Mouse (Mus musculus) urinary bladder, postnatal 36 days (tissue): ENCODE data around the gene Camkv.

Source experiments
- DNase-seq, 2 experiments: peaks; one replicate each; pipeline ENCODE4 v3.0.0; 2022; ENCODE audit warnings: low spot score in 2 of 2, mixed read lengths in 1 of 2

Camkv gene

GRCm38 (mm10) chr9:107935374-107935773, at the start of gene Camkv:
Gene Camkv, plus strand, starts transcription at chr9:107935674.
- no peak for DNase-seq

DNA sequence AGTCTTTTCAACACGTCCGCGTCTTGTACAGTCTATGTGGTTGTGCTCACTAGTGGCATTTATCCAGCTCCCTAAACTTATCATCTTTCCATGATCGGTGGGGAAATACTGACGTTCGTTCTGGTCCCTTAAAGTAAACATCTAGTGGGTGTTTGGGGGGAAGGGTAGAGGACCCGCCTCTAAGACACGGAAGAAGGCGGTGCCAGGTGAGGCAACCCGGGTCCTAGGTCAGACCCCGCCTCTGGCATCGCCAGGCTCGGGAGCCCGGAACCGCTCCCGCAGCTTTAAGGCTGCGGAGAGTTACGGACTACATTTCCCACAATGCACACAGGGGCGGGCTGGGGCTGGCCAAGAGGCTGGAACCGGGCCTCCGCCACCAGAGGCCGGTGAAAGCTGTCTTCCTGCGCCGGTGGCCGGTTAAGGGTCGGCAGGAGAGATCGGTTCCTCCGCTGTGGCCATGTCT, 47.6 kb upstream of the Camkv start, which contains the start of gene Mon1a:
Gene Mon1a, plus strand, starts transcription at position 348 of the 463 bp plus-strand sequence.
- DNase-seq, result peak; percentile 84 to 92

DNA sequence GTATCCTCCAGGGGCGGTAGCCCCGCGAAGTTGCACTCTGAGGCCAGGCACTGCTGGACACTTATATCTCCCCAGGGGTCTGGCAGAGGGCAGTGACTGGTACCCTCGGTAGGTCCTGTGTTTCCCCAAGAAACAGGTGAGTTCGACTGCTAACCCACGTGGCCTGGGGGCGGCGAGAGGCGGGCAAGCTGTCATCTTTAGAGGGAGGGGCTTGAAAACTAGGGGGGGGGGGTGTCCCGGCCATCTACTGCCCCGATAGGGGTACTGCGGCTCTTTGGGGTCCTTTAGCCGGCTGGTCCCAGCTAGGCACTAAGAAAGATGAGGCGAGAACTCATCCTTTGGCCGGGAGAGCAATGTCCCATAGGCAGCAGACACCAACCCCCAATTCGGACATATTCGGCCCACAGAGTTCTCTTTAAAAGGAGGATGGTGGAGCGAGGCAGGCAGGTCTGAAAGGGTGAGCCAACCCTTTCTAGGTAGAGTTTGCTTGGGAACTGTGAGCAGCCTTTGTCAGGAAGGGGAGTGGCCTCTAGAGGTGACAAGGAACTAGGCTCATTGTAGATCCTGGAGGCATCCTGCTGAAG, 47.1 kb upstream of the Camkv start:
- no peak for DNase-seq

- DNase-seq, result no peak
These were observed 45.2 kb upstream of the Camkv start for GRCm38 (mm10) chr9:107890260-107890659.

DNA sequence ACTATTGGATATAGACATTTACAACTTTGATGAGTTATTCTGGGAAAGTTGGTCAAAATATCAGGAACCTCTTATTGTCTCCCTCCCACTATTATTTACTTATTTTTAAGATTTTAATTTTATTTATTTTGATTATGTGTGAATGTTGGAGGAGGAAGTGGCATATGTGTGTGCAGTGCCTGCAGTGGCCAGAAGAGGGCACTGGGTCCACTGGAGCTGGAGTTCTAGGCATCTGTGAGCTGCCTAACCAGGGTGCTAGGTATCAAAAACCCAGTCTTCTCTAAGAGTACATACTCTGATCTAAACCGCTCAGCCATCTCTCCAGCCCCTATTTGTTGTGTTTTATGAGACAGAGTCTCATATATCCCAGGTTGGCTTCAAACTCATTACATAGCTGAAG, 44.5 kb upstream of the Camkv start:
- DNase-seq, result no peak

GRCm38 (mm10) chr9:107898563-107898962, 36.9 kb upstream of the Camkv start:
- no peak for DNase-seq

DNA sequence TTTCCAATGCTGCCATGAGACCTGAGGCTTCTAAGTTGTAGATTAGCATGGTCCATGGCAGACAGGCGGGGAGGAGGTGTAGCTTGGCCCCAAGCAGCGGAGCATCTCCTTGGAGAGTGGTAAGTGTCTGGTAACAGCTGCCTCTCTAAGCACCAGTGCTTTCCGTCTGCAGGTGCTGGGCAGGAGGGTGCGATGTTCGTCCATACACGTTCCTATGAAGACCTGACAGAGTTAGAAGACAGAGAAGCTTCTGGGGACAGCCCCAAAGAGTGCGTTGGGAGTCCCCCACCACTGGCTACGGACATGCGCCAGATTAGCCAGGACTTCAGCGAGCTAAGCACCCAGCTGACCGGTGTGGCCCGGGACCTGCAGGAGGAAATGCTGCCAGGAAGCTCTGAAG, 35.6 kb upstream of the Camkv start:
- DNase-seq, result no peak

GRCm38 (mm10) chr9:107900840-107901626, 34.4 kb upstream of the Camkv start:
- no peak for DNase-seq

GRCm38 (mm10) chr9:107901627-107901914, 33.9 kb upstream of the Camkv start:
- no peak for DNase-seq

GRCm38 (mm10) chr9:107904726-107905125, 30.7 kb upstream of the Camkv start:
- peak; percentile 84 to 88 for DNase-seq

GRCm38 (mm10) chr9:107906252-107906966, 29.1 kb upstream of the Camkv start, which contains the start of gene Mst1r:
Gene Mst1r, plus strand, starts transcription at chr9:107906873.
- DNase-seq, result peak; percentile 85 to 89

DNA sequence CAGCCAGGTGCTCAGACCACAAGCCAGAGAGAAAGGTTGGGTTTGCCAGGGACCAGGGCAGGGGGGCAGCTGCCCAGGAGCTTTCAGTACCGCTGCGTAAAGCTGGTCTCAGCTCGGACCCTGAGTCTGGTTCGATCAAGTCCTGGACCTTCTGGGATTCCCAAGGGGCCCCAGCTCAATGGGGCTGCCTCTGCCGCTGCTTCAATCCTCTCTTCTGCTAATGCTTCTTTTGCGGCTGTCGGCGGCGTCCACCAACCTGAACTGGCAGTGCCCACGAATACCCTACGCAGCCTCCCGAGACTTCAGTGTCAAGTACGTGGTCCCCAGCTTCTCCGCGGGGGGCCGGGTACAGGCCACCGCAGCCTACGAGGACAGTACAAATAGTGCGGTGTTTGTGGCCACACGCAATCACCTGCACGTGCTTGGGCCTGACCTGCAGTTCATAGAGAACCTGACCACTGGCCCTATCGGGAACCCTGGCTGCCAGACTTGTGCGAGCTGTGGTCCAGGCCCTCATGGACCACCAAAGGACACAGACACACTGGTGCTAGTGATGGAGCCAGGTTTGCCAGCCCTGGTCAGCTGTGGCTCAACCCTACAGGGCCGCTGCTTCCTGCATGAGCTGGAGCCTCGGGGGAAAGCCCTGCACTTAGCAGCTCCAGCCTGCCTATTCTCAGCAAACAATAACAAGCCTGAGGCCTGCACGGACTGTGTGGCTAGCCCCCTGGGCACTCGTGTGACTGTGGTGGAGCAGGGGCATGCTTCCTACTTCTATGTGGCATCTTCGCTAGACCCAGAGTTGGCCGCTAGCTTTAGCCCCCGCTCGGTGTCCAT, 28.3 kb upstream of the Camkv start:
- DNase-seq, result peak in 1 of 2 experiments; percentile 34

- DNase-seq, result no peak
These were observed 27.7 kb upstream of the Camkv start for GRCm38 (mm10) chr9:107907801-107908120.

DNA sequence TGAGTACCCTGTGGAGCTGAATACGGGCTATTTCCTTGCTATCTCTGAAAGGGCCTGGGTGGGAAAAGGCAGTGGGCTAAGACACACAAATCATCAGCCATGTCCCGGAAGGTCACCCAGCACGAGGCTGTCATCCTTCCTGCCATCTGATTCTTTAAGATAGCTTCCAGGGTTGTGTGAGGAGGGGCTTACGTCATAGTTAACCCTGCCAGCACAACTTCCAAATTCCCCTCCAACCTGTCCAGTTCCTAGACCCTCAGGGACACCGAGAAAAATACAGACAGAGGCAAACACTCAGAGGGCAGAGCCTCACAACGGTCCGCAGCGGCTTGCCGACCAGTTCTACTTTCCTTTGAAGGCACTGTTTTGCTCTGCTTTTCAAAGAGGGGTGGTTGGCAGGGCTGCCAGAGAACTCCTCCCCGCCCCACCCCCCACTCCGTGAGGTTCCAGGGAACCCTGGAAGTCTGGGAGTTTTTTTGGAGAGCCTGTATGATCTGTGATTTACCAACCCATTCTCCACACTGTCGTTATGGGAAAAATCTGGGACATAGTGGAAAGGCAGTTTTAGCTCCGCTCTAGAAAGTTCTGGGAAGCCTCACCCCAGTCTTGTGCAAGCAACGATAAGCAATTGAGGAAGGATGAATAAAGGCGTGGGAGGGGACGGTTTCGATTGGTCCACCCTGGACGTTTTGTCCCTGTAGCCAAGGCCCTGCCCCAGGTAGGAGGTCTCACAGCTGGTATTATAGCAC, 26.9 kb upstream of the Camkv start:
- DNase-seq, result peak; percentile 58 to 82

GRCm38 (mm10) chr9:107910025-107910769, 25.3 kb upstream of the Camkv start:
- DNase-seq, result peak; percentile 80 to 82

DNA sequence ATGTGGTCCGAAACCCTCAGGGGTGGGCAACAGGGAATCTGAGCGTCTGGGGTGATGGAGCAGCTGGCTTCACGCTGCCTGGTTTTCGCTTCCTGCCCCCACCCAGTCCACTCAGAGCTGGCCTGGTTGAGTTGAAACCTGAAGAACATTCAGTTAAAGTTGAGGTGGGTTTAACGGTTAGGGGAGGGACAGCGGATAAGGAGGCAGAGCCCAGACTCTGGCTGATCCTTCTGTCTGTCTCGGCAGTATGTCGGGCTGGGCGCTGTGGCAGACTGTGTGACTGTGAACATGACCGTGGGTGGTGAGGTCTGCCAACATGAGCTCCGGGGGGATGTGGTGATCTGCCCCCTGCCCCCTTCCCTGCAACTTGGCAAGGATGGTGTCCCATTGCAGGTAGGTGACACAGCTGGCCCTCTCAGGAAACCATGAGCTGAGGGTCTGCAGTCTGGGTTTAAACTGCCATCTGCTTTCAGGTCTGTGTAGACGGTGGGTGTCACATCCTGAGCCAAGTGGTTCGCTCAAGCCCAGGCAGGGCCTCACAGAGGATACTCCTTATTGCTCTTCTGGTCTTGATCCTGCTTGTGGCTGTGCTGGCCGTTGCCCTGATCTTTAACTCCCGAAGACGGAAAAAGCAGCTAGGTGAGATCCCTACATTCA, 20.6 kb upstream of the Camkv start:
- no peak for DNase-seq

DNA sequence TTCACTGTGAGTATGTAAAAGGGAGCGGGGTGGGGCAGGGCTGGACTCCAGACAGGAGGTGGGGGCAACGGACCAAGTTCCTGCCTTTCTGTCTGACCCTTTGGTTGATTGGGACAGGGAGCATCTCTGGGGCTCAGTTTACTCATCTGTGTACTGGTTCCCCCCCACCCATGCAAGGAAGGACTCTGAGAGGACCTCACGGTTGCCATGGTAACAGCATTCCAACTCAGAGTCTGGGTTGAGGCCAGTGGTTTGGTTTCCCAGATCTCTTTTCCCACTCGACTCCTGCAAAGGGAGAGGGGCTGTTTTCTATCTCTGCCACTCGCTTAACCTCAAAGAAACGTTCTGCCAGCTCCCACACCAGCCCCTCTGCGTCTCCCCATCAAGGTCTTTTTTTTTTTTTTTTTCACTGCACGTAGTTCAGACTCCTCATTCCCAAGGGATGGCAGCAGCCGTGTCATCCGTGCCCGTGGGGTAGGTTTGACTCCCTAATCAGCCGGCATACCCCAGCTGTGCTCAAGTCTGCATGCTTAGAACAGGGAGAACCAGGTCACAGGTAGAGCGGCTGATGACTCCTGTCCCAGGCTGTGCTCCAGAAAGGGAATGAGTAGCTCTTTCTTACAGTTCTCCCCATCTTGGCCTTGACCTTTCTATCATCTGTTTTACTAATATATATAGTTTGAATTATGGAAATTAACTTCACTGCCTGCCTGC, 17.4 kb upstream of the Camkv start:
- no peak for DNase-seq

GRCm38 (mm10) chr9:107918884-107919283, 16.6 kb upstream of the Camkv start:
- DNase-seq, result no peak

DNA sequence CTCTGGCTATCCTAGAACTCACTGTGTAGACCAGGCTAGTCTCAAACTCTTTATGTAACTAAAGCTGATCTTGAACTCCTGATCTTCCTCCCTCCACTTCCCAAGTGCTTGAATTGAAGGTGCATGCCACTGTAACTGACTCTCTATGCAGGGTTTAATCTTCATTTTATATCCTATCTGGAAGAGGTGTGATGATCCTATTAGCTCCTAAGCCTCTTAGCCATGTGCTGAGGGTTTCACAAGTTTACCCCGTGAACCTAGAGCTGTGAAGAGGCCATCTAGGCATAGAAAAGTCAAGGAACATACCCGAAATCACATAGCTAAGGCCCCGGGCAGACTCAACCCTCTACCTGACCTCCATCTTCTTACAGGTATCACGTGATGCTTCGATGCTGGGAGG, 16.0 kb upstream of the Camkv start:
- no peak for DNase-seq
